Mouse (Mus musculus) forebrain, embryonic 11.5 days (tissue): Measurements from ENCODE around the gene Rhoq. TPM values are rescaled to one million over a fixed set of nuclear protein-coding genes. Genes with fewer than 3 reads are reported as not detected.

Source experiments
- ATAC-seq: fragments of 200-750 bp; cut with Nextera tagmentation; replicated peaks from 2 replicates; pipeline ENCODE4 v1.8.0; 2017; ENCODE audit warnings: moderate TSS enrichment; ENCODE audit not compliant: low FRiP score
- DNase-seq: peaks from one replicate; pipeline ENCODE4 v3.0.0-alpha.2; 2017; ENCODE audit warnings: low spot score
- H3K27ac ChIP-seq: fragments of 300-500 bp; sonication (generic); 2 replicates; pipeline ENCODE4 v1.5.1; 2014; ENCODE audit warnings: low read depth, low read length
- H3K27me3 ChIP-seq: fragments of 300-500 bp; sonication (generic); 2 replicates; pipeline ENCODE4 v1.6.1; 2014; ENCODE audit warnings: mild to moderate bottlenecking, low read length, mixed read lengths; ENCODE audit not compliant: control insufficient read depth, insufficient read depth
- H3K36me3 ChIP-seq: fragments of 300-500 bp; sonication (generic); 2 replicates; pipeline ENCODE4 v1.6.1; 2014; ENCODE audit warnings: mild to moderate bottlenecking, low read length, moderate library complexity, mixed read lengths; ENCODE audit not compliant: control insufficient read depth, insufficient read depth
- H3K4me1 ChIP-seq: fragments of 300-500 bp; sonication (generic); replicated peaks from 2 replicates; pipeline ENCODE4 v1.6.1; 2014; ENCODE audit warnings: low read length, mixed read lengths; ENCODE audit not compliant: control insufficient read depth, insufficient read depth
- H3K4me2 ChIP-seq: fragments of 300-500 bp; sonication (generic); 2 replicates; pipeline ENCODE4 v1.6.1; 2014; ENCODE audit warnings: low read depth, mild to moderate bottlenecking, low read length, moderate library complexity, mixed read lengths; ENCODE audit not compliant: severe bottlenecking
- H3K4me3 ChIP-seq: fragments of 300-500 bp; sonication (generic); 2 replicates; pipeline ENCODE4 v1.5.1; 2014; ENCODE audit warnings: low read depth, low read length
- H3K9ac ChIP-seq: fragments of 300-500 bp; sonication (generic); 2 replicates; pipeline ENCODE4 v1.6.1; 2014; ENCODE audit warnings: low read length
- H3K9me3 ChIP-seq: fragments of 300-500 bp; sonication (generic); 2 replicates; pipeline ENCODE4 v1.6.1; 2016; ENCODE audit warnings: low read length, mixed read lengths; ENCODE audit not compliant: control insufficient read depth
- WGBS: fragments of 180-500 bp; shearing (Covaris S2); extraction: QIAGEN DNeasy Blood & Tissue Kit; methylation state at CpG from one replicate; pipeline ENCODE4 v1.1.7; 2014; 5-methylcytosine and 5-hydroxymethylcytosine counted together
- polyA plus RNA-seq: library from polyadenylated mRNA; unstranded; fragments of >200 nt; fragmentation: Nextera tagmentation; extraction: Ambion mirVana; gene quantifications from 2 replicates; pipeline ENCODE4 v1.2.1, GENCODE M21; 2014

Rhoq gene
- polyA plus RNA-seq, 1 experiment from 2014 or later: 11.5 TPM

DNA sequence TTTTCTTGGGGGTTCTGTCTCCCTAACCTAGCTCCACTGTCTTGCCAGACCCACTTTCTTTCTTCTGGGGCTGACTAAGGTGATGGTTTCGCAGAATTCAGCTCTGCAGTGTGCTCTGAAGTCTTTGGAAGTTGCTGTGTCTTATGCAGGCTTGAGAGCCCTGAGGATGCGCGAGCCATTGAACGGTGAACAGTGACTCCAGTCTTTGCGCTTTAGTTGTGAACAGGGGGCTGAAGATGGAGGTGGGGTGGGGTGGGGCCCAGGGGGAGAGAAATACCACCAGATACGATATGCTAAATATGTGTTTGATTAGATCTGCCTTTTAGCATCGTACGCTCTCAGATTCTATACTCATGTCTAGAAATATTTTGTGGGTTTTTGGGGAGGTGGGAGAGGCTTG is 2.2 kb downstream of the Rhoq start:
- Histone ChIP-seq H3K27ac (no peak overlapping the region), H3K9me3 (no peaks in the 10 kb centered on the region), H3K4me3 (no peak overlapping the region), H3K4me2 (peak overlapping the region; percentile 83; the same call in 1 of the 2 replicates), H3K36me3 (no peaks in the 10 kb centered on the region), H3K4me1 (no peaks in the 10 kb centered on the region; the same call in 1 of the 2 replicates), H3K9ac (peak overlapping the region; percentile 0; the same call in 1 of the 2 replicates), H3K27me3 (no peaks in the 10 kb centered on the region)
- 88% methylated on average over 8 of the region's 8 CpGs for WGBS
- no peak for DNase-seq
- no peak for ATAC-seq

DNA sequence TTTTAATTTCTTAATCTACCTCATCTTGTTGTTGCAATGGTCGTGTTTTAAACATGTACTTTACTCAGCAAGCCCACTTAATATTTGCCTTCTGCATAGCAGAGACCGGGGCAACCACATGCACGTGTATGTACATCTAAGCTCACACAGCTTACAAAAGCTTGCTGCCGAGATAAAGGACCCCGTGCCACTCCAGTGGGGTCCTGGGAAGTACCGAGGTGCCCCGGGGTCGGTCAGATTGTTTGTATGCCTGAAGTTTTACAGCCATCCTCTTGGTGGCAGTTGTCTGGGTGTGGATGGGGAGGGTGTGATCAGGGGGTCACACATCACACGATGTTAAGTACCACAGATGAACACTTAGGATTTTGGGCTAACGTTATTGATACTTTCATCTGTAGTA is 3.2 kb downstream of the Rhoq start:
- no peaks in the 10 kb centered on the region for H3K36me3 ChIP-seq
- H3K4me1 ChIP-seq: no peaks in the 10 kb centered on the region; the same call in 1 of the 2 replicates

DNA sequence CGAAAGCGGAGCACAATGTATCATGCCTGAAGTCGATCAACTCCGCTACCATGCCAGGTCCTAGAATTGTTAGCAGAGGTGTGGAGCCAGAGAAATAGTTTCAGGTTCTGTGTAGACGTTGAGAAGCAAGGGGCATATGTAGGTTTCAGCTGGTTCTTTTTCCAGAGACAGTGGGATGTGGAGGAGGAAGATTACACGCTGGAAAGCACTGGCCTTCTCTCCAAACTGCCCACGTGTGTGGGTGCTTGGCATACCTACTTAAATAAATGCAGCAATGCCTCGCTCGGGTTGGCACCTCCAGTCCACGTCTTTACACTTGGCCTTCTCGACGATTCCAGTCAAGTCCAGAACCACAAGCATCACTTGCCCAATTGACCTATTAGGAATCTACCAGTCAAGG is 4.2 kb downstream of the Rhoq start:
- no peaks in the 10 kb centered on the region for H3K36me3 ChIP-seq
- no peak overlapping the region for H3K27ac ChIP-seq
- 92% methylated on average over 12 of the region's 12 CpGs for WGBS
- no peaks in the 10 kb centered on the region for H3K9me3 ChIP-seq
- ATAC-seq (no peak), DNase-seq (no peak)
- H3K4me2 ChIP-seq: no peak overlapping the region
- no peaks in the 10 kb centered on the region for H3K27me3 ChIP-seq
- H3K4me1 ChIP-seq: no peaks in the 10 kb centered on the region; the same call in 1 of the 2 replicates
- H3K4me3 ChIP-seq: no peak overlapping the region
- no peak overlapping the region for H3K9ac ChIP-seq

More for the DNA sequence above, 3.2 kb downstream of the Rhoq start:
- Histone ChIP-seq H3K4me3 (no peak overlapping the region), H3K9me3 (no peaks in the 10 kb centered on the region), H3K9ac (no peak overlapping the region), H3K27me3 (no peaks in the 10 kb centered on the region), H3K27ac (no peak overlapping the region), H3K4me2 (no peak overlapping the region)
- WGBS: 82% methylated on average over 10 of the region's 10 CpGs
- ATAC-seq: no peak
- no peak for DNase-seq

DNA sequence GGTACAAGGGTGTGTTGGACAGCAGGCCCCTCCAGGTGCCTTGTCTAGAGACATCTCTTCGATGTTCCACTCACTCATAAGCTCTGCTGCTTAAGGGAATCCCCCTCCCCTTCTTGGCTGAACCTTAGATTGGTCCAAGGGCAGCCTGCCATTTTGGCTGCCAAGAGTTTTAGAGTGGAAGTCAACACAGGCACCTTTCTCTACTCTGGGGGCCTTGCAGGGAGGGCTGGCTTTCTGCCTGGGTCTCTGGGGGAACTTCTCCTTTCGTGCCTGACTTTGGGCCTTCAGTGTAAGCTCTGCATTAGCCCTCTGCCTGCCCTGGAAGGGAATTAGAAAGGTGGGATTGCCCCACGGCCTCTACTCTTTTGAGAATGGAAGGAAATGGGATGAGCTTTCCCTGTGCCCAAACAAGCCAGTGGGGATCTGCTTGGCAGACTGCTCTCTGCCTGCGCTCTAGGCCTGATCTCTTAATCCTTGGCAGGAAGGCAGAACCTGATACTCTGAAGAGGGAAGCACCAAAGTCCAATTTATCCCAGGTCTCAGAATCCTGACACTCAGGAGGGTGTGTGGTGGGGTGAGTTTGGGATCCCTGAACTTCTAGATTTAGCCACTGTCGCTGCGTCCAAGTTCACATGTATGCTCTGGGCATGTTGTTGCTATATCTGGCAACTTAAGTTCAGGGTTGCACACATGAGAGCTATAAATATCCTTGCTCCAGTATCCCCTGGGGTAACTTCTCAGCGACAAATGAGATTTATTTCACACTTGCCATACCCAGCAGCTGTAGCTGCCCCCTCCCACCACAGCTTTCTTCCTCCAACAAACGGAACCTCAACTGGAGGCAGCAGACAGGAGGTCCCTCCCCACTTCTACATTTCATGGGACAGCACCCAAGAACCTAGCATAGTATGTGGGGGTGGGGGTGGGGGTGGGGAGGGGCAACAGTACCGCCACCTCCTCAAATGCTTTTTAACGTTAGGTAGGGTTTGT is 4.9 kb downstream of the Rhoq start:
- no peak for DNase-seq
- H3K4me3 ChIP-seq: no peak overlapping the region
- no peaks in the 10 kb centered on the region; the same call in 1 of the 2 replicates for H3K4me1 ChIP-seq
- no peak for ATAC-seq
- no peak overlapping the region for H3K27ac ChIP-seq
- no peaks in the 10 kb centered on the region for H3K36me3 ChIP-seq
- H3K4me2 ChIP-seq: no peak overlapping the region
- 84% methylated on average over 10 of the region's 10 CpGs for WGBS
- H3K27me3 ChIP-seq: no peaks in the 10 kb centered on the region
- H3K9ac ChIP-seq: no peak overlapping the region
- H3K9me3 ChIP-seq: no peaks in the 10 kb centered on the region

DNA sequence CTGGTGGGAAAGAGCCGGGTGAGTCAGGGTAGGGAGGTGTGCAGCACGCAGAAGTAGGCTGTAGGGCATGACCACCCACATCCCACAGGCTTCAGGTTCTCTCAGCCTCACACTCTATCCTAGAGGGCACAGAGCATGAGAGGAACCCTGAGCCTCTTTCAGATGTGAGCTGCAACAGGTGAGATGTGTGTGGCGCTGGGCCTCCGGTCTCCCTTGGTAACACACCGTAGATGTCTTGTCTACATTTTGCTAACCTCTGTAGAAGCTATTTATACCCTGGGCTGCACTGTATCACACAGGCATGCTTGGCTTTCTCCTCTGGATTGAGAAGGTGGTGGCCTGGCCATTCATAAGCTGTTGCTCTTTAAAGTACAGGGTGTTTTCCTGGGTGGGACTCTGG is 5.7 kb downstream of the Rhoq start:
- no peak overlapping the region for H3K27ac ChIP-seq
- WGBS: 94% methylated on average over 5 of the region's 5 CpGs
- no peak overlapping the region for H3K4me2 ChIP-seq
- ATAC-seq (no peak), DNase-seq (no peak)
- H3K9ac ChIP-seq: no peak overlapping the region
- no peaks in the 10 kb centered on the region for H3K9me3 ChIP-seq
- no peak overlapping the region for H3K4me3 ChIP-seq
- H3K4me1 ChIP-seq: no peaks in the 10 kb centered on the region; the same call in 1 of the 2 replicates
- H3K36me3 ChIP-seq: no peaks in the 10 kb centered on the region
- H3K27me3 ChIP-seq: no peaks in the 10 kb centered on the region

DNA sequence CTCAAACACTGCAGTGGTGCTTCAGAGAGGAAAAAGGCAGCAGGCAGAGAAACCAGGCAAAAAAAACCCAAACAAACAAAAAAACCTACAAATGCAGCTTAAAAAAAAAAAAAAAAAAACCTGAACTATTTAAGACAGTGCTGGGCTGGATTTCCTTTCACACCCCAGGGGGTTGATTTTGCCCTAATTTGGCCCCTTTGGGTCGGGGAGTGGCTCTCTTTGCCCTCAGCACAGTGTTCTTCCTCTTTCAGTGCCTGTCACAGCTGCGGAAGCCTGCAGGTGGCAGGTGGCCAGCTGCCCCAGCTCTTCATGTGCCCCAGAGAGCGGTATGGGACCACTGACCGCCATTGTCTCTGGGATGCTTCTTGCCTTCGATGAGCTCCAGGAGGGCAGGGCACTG is 6.7 kb downstream of the Rhoq start:
- no peak for ATAC-seq
- Histone ChIP-seq H3K4me3 (no peak overlapping the region), H3K9me3 (no peaks in the 10 kb centered on the region), H3K36me3 (no peaks in the 10 kb centered on the region), H3K27me3 (no peaks in the 10 kb centered on the region), H3K4me1 (no peaks in the 10 kb centered on the region; the same call in 1 of the 2 replicates), H3K9ac (no peak overlapping the region), H3K27ac (no peak overlapping the region), H3K4me2 (no peak overlapping the region)
- 66% methylated on average over 5 of the region's 5 CpGs for WGBS
- DNase-seq: no peak

DNA sequence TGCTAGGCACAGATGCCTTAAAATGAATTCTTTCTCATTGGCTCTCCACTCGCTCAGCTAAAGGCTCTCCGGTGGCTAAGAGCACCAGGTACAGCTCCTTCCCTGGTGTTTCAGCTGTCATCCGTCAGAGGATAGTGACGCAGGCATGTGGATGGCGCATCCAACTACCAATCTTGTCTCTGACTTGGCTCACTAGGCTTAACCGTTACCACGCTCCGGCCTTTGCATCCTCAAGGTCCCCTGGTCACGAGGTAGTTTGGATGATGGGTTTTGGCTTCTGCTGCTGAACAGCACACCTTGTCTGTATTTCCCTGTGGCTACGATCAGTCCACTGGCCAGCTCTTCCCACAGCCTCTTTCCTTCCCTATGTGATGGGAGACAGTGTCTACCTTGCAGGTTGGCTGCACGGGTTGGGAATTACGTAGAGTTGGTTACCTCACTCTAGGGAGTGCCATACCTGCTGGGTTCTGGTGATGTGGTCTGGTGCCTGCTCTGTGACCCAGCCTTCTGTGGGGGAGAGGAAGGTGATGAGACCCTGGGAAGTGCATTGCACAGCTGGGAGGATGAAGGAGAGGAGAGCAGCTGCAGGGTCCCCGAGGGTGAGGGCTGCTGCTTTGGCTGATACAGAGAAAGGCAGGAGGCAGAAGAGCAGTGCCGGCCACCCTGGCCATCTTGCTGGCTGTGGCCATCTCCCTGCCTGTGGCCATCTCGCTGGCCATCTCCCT is 7.3 kb downstream of the Rhoq start:
- Histone ChIP-seq H3K4me1 (no peaks in the 10 kb centered on the region; the same call in 1 of the 2 replicates), H3K9ac (no peak overlapping the region), H3K4me2 (no peak overlapping the region), H3K9me3 (no peaks in the 10 kb centered on the region), H3K27ac (no peak overlapping the region), H3K36me3 (no peaks in the 10 kb centered on the region), H3K27me3 (no peaks in the 10 kb centered on the region), H3K4me3 (no peak overlapping the region)
- 95% methylated on average over 15 of the region's 15 CpGs for WGBS
- ATAC-seq: no peak
- no peak for DNase-seq

DNA sequence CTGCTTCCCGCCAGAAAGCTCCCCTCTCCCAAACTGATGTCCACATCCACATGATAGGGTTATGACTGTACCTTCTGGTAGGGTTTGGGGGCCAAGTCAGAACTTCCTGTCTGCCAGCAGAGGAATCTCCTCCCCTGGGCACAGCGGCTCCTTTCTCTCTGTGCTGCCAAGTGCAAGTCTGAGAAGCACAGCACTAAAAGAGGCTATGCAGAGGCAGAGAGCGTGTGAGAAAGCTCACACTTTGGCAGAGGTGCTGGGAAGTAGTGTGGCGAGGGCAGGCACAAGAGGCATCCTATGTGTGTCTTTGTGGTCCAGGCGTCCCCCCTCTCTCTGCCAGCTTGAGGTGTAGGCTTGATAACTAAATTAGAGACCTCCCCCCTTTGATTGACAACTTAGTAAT is 8.2 kb downstream of the Rhoq start:
- Histone ChIP-seq H3K9ac (no peak overlapping the region), H3K36me3 (no peaks in the 10 kb centered on the region), H3K27me3 (no peaks in the 10 kb centered on the region), H3K4me1 (no peaks in the 10 kb centered on the region), H3K9me3 (no peaks in the 10 kb centered on the region), H3K27ac (no peak overlapping the region), H3K4me3 (no peak overlapping the region), H3K4me2 (no peak overlapping the region)
- 77% methylated on average over 5 of the region's 5 CpGs for WGBS
- no peak for DNase-seq
- no peak for ATAC-seq
